Mouse (Mus musculus) megakaryocyte, embryonic 14.5 days (primary cell): ENCODE data around the gene Hils1. TPM values are rescaled to one million over a fixed set of nuclear protein-coding genes. Genes with fewer than 3 reads are reported as not detected.
A peak's percentile ranks its signal among the peaks of the same experiment; 100 is the strongest.

ENCODE experiments used
- H3K27me3 ChIP-seq: replicated peaks from 2 replicates; pipeline ENCODE3; 2012; ENCODE audit warnings: inconsistent platforms
- H3K36me3 ChIP-seq: replicated peaks from 2 replicates; pipeline ENCODE3; 2012; ENCODE audit warnings: low read length, inconsistent platforms, mixed read lengths
- H3K4me1 ChIP-seq: 2 replicates; pipeline ENCODE4 v1.6.1; 2012; ENCODE audit warnings: inconsistent platforms
- H3K4me3 ChIP-seq: replicated peaks from 2 replicates; pipeline ENCODE3; 2012; ENCODE audit warnings: moderate library complexity, mild to moderate bottlenecking, inconsistent platforms
- H3K9me3 ChIP-seq: 2 replicates; pipeline ENCODE4 v1.6.1; 2012; ENCODE audit warnings: inconsistent platforms
- FLI1 ChIP-seq: IDR thresholded peaks from 2 replicates; pipeline ENCODE4 v1.6.1; 2012; ENCODE audit warnings: low read length, inconsistent platforms, mixed read lengths
- GATA1 ChIP-seq: IDR thresholded peaks from 3 replicates; pipeline ENCODE4 v1.6.1; 2012; ENCODE audit warnings: mixed read lengths, low read length, inconsistent platforms, borderline replicate concordance
- polyA plus RNA-seq: library from polyadenylated mRNA; stranded (reverse); fragments of >175 nt; gene quantifications from 2 replicates; pipeline ENCODE4 v1.2.3, GENCODE M21; 2012; ENCODE audit warnings: low replicate concordance; ENCODE audit not compliant: insufficient read depth

Hils1 gene
- polyA plus RNA-seq, 1 experiment: not detected

DNA sequence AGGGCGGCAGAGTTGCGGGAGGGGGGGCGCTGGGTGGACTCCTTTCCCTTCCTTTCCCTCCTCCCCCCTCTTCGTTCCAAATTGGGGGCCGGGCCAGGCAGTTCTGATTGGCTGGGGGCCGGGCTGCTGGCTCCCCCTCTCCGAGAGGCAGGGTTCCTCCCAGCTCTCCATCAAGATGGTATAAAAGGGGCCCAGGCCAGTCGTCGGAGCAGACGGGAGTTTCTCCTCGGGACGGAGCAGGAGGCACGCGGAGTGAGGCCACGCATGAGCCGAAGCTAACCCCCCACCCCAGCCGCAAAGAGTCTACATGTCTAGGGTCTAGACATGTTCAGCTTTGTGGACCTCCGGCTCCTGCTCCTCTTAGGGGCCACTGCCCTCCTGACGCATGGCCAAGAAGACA lies 31.3 kb upstream of the Hils1 start, which contains the start of gene Col1a1:
Gene Col1a1 (plus strand): TSS at position 180 of the 400 bp plus-strand sequence.
- Histone ChIP-seq H3K27me3 (peaks cover 86% of the 10 kb centered on the region), H3K36me3 (no peaks in the 10 kb centered on the region), H3K9me3 (no peaks in the 10 kb centered on the region), H3K4me3 (peak within 1 kb of the TSS; percentile 88), H3K4me1 (peaks cover 25% of the 10 kb centered on the region)
- no peak for TF ChIP-seq FLI1
- TF ChIP-seq GATA1: no peak

DNA sequence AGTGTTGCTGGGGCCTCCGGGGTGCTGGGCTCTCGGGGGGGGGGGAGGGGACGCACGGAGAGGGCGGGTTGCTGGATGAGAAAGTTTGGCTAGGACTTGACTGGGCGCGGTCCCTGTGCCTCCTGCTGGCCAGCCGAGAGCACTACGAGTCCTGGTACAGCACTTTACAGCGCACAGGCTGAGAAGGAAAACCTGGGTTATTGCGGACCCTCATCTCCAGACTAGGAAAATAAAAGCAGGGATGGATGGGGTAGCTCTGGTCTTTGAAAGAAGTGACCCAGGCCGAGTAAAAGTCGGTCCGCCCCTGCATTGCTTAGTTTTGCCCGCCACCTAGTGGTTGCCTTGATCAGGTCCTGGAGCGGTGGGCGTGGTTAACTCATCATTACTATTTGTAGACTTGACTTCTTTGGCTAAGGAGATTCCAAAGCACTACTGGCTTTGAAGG lies 30.5 kb upstream of the Hils1 start:
- TF ChIP-seq GATA1: no peak
- TF ChIP-seq FLI1: no peak
- H3K9me3 ChIP-seq: no peaks in the 10 kb centered on the region
- H3K27me3 ChIP-seq: peaks cover 87% of the 10 kb centered on the region
- no peaks in the 10 kb centered on the region for H3K36me3 ChIP-seq
- H3K4me3 ChIP-seq: peak overlapping the region; percentile 88
- H3K4me1 ChIP-seq: peaks cover 29% of the 10 kb centered on the region

DNA sequence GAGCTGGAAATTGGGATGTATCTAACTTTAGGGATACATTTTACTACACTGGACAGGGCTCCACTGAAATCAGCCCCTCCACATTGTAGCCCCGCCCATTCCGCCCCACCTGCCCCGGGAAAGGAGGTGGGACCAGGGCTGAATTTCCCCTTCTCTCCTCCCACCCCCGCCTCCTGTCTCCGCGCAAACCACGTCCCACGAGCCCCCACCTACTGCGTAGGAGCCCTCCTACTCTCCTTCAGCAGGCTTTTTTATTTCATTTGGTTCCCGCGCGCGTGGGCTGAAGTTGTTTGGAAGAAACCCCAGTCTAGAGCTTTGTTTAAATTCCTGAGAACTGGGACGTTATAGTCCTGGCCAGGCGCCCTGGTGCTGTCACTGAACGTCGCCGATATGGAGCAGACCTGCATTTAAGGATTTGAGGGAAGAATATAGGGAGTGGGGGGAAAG lies 30.0 kb upstream of the Hils1 start:
- peaks cover 87% of the 10 kb centered on the region for H3K27me3 ChIP-seq
- peaks cover 34% of the 10 kb centered on the region for H3K4me1 ChIP-seq
- TF ChIP-seq FLI1: no peak
- TF ChIP-seq GATA1: no peak
- peak overlapping the region; percentile 88 for H3K4me3 ChIP-seq
- no peaks in the 10 kb centered on the region for H3K36me3 ChIP-seq
- no peaks in the 10 kb centered on the region for H3K9me3 ChIP-seq

DNA sequence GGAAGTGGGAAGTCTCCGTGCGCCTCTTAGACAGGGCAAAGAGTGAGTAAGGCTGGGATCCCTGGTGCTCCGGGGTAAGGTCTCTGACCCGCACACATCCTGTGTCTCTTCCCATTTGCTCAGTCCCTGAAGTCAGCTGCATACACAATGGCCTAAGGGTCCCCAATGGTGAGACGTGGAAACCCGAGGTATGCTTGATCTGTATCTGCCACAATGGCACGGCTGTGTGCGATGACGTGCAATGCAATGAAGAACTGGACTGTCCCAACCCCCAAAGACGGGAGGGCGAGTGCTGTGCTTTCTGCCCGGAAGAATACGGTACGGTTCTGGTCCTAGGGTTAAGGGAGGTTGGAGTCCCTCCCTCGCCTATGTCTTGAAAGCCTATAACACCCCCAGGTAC lies 29.6 kb upstream of the Hils1 start:
- Histone ChIP-seq H3K27me3 (peaks cover 89% of the 10 kb centered on the region), H3K36me3 (no peaks in the 10 kb centered on the region), H3K4me1 (peaks cover 38% of the 10 kb centered on the region), H3K4me3 (peak overlapping the region; percentile 88), H3K9me3 (no peaks in the 10 kb centered on the region)
- no peak for TF ChIP-seq GATA1
- no peak for TF ChIP-seq FLI1

DNA sequence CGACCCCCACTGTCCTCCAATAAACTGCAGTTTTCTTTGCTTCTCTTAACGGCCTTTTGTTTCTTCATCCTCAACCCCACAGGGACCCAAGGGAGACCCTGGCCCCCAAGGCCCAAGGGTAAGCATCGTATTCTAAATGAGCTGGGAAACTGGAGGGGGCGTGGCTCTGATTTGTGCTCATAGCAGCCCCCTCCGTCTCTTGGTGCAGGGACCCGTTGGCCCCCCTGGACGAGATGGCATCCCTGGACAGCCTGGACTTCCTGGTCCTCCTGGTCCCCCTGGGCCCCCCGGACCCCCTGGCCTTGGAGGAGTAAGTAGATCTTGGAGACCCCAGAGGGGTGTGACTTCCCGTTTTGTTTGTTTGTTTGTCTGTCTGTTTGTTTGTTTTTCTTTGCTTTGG lies 29.1 kb upstream of the Hils1 start:
- peaks cover 41% of the 10 kb centered on the region for H3K4me1 ChIP-seq
- H3K27me3 ChIP-seq: peaks cover 89% of the 10 kb centered on the region

DNA sequence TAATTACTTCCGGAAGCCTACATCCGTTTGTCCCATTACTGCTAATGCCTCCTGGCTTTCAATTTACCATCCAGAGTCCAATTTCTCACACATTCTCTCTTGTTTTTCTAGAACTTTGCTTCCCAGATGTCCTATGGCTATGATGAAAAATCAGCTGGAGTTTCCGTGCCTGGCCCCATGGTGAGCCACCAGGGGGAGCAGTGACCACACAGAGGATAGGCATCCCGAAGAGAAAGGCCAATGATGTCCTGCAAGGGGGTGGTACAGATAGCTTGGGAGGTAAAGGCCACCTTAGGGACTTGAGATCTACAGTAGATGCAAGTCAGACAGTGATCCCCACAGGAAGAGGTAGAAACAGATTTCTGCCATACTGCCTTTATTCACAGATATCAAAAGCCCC lies 28.1 kb upstream of the Hils1 start:
- H3K4me3 ChIP-seq: no peak overlapping the region
- no peaks in the 10 kb centered on the region for H3K36me3 ChIP-seq
- peaks cover 89% of the 10 kb centered on the region for H3K27me3 ChIP-seq
- H3K4me1 ChIP-seq: peaks cover 41% of the 10 kb centered on the region
- H3K9me3 ChIP-seq: no peaks in the 10 kb centered on the region
- TF ChIP-seq FLI1 (no peak), GATA1 (no peak)

More for the DNA sequence above, 29.1 kb upstream of the Hils1 start:
- Histone ChIP-seq H3K9me3 (no peaks in the 10 kb centered on the region), H3K36me3 (no peaks in the 10 kb centered on the region), H3K4me3 (no peak overlapping the region)
- TF ChIP-seq GATA1 (no peak), FLI1 (no peak)

DNA sequence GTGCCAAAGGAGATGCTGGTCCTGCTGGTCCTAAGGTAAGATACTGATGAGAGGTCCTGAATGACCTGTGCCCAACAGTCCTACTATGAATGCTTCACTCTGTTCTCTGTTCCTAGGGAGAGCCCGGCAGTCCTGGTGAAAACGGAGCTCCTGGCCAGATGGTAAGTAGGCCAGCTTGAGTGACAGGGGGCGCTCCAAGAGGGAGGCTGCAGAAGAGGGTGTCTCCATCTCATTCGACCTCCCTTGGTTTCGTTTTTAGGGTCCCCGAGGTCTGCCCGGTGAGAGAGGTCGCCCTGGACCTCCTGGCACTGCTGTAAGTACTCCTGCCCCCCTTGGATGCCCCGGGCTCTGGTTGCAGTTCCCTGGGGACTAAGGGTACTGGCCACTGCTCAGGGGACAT lies 26.3 kb upstream of the Hils1 start:
- H3K4me3 ChIP-seq: peak overlapping the region; percentile 2
- no peaks in the 10 kb centered on the region for H3K9me3 ChIP-seq
- H3K36me3 ChIP-seq: no peaks in the 10 kb centered on the region
- peaks cover 40% of the 10 kb centered on the region for H3K4me1 ChIP-seq
- no peak for TF ChIP-seq FLI1
- no peak for TF ChIP-seq GATA1
- peaks cover 89% of the 10 kb centered on the region for H3K27me3 ChIP-seq

DNA sequence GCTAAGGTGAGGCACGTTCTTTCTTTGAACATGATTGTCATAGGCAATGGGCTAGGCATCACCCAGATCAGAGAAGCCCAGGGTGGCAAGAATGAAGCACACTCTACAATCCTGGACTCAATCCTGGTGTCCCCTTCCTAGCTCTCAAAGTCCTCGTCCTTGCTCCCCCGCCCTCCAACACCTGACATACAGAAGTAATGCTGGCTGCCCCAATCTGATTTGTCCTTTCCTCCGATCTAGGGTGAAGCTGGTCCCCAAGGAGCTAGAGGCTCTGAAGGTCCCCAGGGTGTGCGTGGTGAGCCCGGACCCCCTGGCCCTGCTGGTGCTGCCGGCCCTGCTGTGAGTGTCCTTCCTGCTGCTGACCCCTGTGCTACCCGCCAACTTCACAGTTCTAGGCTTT lies 25.6 kb upstream of the Hils1 start:
- no peaks in the 10 kb centered on the region for H3K36me3 ChIP-seq
- no peak overlapping the region for H3K4me3 ChIP-seq
- TF ChIP-seq FLI1 (no peak), GATA1 (no peak)
- H3K27me3 ChIP-seq: peaks cover 89% of the 10 kb centered on the region
- no peaks in the 10 kb centered on the region for H3K9me3 ChIP-seq
- H3K4me1 ChIP-seq: peaks cover 34% of the 10 kb centered on the region

DNA sequence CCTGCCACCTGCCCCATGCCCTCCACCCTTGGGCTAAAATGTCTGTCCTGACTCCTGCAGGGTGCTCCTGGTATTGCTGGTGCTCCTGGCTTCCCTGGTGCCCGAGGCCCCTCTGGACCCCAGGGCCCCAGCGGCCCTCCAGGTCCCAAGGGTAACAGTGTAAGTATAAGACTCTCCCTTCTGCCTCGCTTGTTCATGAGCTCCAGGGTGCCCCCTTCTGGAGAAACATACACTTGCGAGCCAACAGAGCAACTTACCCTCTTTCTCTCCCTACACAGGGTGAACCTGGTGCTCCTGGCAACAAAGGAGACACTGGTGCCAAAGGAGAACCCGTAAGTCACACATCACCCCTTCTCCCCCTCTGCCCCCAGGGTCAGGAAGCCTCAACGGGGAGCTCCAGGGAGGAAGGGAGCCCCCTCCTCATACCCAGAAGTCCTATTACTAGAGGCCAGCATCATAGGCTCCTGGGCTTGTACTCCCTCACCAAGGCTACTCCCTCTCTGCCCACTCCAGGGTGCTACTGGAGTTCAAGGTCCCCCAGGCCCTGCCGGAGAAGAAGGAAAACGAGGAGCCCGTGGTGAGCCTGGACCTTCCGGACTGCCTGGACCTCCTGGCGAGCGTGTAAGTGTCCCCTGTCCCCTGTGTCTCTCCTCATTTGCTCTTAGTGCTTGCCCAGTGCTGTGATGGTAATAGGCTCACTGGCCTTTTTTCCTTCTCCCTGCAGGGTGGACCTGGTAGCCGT lies 24.9 kb upstream of the Hils1 start:
- peaks cover 95% of the 10 kb centered on the region for H3K27me3 ChIP-seq
- H3K36me3 ChIP-seq: no peaks in the 10 kb centered on the region
- peaks cover 27% of the 10 kb centered on the region for H3K4me1 ChIP-seq
- no peak overlapping the region for H3K4me3 ChIP-seq
- H3K9me3 ChIP-seq: no peaks in the 10 kb centered on the region
- TF ChIP-seq FLI1 (no peak), GATA1 (no peak)

DNA sequence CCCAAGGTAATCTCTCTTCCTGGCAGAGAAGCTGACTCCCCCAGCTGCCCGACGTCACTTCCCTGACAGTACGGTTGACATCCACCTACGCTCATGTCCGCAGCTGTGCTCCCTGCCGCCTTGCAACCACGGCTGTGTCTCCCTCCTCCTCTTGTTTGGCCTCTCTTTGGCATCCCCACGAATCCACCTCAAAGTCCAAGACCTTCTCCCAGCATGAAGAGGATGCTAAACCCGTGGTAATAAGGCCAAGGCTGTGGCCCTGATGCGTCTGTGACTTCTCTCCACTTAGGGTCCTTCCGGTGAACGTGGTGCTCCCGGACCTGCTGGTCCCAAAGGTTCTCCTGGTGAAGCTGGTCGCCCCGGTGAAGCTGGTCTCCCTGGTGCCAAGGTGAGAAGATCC lies 24.3 kb upstream of the Hils1 start:
- Histone ChIP-seq H3K9me3 (no peaks in the 10 kb centered on the region), H3K27me3 (peaks cover 94% of the 10 kb centered on the region), H3K4me1 (peaks cover 21% of the 10 kb centered on the region), H3K36me3 (no peaks in the 10 kb centered on the region), H3K4me3 (no peak overlapping the region)
- TF ChIP-seq FLI1 (no peak), GATA1 (no peak)
